Mouse (Mus musculus): ENCODE measurements at regions not wholly inside any gene's neighbourhood (a gene's known extent, or its start where the extent isn't known, plus 50 kb on each side); places are given as distances from the start of the nearest gene placed in this dataset.

DNA sequence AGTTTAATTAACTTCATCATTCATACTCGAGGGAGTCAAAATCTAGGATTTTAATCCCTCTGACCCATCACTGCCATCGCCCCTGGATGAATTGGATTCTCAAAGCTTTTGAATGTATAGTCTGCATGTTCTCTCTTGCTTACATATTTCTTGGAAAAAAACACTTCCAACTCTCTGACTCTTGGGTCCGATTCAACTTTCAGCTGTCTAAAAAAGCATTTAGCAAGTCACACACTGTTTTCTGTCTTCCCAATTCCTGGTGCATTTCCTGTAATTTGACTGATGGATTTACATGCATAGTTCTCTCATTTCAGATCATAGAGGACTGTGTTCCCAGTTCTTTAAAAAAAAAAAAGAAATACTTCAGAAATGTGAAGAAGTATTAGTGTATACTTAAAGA is 364.5 kb upstream of the Thbs1 start:
- TF ChIP-seq CTCF (IDR thresholded peaks at IDR 0.05; ENCODE audit: low read depth) (no peak), EP300 (optimal IDR thresholded peaks at IDR 0.05) (no peak)

All from stomach, postnatal 0 days (tissue).